Mouse (Mus musculus): ENCODE measurements around the gene Mesp1. TPM values are rescaled to one million over a fixed set of nuclear protein-coding genes. Genes with fewer than 3 reads are reported as not detected.

Mesp1 gene
- polyA plus RNA-seq, 2 experiments, result 0.02 TPM; not detected in 1

DNA sequence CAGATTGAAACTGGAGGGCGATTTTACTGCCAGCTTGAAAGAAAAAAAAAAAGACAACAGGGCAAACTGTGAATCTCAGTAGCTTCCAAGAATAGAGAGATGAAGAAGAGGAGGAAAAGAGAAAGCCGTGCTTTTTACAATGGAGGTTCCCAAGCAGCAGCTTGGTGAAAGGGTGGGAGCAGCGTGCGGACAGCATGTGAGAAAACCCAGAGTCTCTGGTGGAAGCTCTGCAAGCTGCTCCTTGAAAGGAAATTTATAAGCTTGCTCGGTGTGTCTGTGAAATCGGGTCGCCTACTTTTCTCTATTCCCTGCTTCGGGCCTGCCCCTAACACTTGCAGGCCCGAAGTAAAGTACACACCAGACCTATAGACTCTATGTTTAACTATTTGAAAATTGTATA lies 49.5 kb downstream of the Mesp1 start:
- H3K9me3 ChIP-seq (ENCODE audit: control insufficient read depth, low read length), result no peaks in the 10 kb centered on the region
- DNase-seq (ENCODE audit: low read depth in 3 of 3, low spot score in 3 of 3), result no peak
- H3K27me3 ChIP-seq (ENCODE audit: control insufficient read depth, insufficient read depth, low read length), result no peaks in the 10 kb centered on the region
- 73% methylated on average over 9 of the region's 9 CpGs for WGBS (ENCODE audit: insufficient replicate concordance)
- H3K9ac ChIP-seq (replicated peaks), result no peak overlapping the region
- H3K27ac ChIP-seq, result no peak overlapping the region
- H3K4me2 ChIP-seq (ENCODE audit: low read depth), result no peak overlapping the region
- TF ChIP-seq EP300 (IDR thresholded peaks at IDR 0.05; ENCODE audit: low read depth), result no peak
- TF ChIP-seq CTCF (IDR thresholded peaks at IDR 0.05; ENCODE audit: low read depth), result no peak
- no peaks in the 10 kb centered on the region for H3K36me3 ChIP-seq (replicated peaks; ENCODE audit: control insufficient read depth, insufficient read depth, low read depth)
- H3K4me3 ChIP-seq (ENCODE audit: insufficient read depth in 1 of 2, low read depth in 2 of 2, low read length in 2 of 2), result no peak overlapping the region
- H3K4me1 ChIP-seq (replicated peaks; ENCODE audit: control insufficient read depth in 2 of 2, insufficient read depth in 2 of 2, low read length in 1 of 2), result peaks cover 3 to 6% of the 10 kb centered on the region in 2 experiments; a peak in 2 of 4 replicates
- no peak for ATAC-seq (ENCODE audit: insufficient read depth)

- H3K4me1 ChIP-seq (replicated peaks; ENCODE audit: control insufficient read depth in 2 of 2, insufficient read depth in 2 of 2, low read length in 1 of 2), result peaks cover 3 to 6% of the 10 kb centered on the region in 2 experiments; a peak in 2 of 4 replicates
- WGBS (ENCODE audit: insufficient replicate concordance), result 3% methylated on average over 46 of the region's 46 CpGs
- no peak within 1 kb of the TSS for H3K27ac ChIP-seq
Observed at GRCm38 (mm10) chr7:79742659-79743536, 50.7 kb downstream of the Mesp1 start, which contains the start of the genes Pex11a and Wdr93. TSS of gene Pex11a (minus strand) at chr7:79743131. TSS of gene Wdr93 (plus strand) at chr7:79743163.

DNA sequence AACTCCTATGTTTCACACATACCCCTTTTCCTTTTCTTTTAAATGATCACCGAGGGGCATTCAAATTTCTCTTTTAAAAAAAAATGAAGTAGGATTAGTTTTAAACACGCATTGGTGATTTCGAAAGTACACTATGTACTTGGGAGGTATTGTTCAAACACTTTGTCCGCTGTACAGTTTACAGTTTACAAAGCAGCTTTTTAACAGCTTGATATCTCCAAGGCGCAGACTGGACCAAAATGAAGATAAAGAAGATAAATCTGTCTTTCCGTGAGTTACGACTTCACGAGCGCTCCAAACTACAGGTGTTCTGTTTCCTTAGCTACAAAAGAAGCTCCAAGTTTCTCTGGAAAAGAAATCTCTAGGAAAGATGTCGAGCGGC lies 51.3 kb downstream of the Mesp1 start:
- peak overlapping the region; percentile 2 for H3K9ac ChIP-seq (replicated peaks)
- H3K36me3 ChIP-seq (replicated peaks; ENCODE audit: control insufficient read depth, insufficient read depth, low read depth), result no peaks in the 10 kb centered on the region
- 9% methylated on average over 11 of the region's 11 CpGs for WGBS (ENCODE audit: insufficient replicate concordance)
- no peaks in the 10 kb centered on the region for H3K27me3 ChIP-seq (ENCODE audit: control insufficient read depth, insufficient read depth, low read length)
- H3K9me3 ChIP-seq (ENCODE audit: control insufficient read depth, low read length), result no peaks in the 10 kb centered on the region
- peak overlapping the region; percentile 70 for H3K4me2 ChIP-seq (ENCODE audit: low read depth)
- H3K27ac ChIP-seq, result no peak overlapping the region
- peaks cover 3 to 6% of the 10 kb centered on the region in 2 experiments; a peak in 2 of 4 replicates for H3K4me1 ChIP-seq (replicated peaks; ENCODE audit: control insufficient read depth in 2 of 2, insufficient read depth in 2 of 2, low read length in 1 of 2)
- DNase-seq (ENCODE audit: low read depth in 3 of 3, low spot score in 3 of 3) (peak in 1 of 3 experiments; percentile 14), ATAC-seq (ENCODE audit: insufficient read depth) (no peak)
- H3K4me3 ChIP-seq (ENCODE audit: insufficient read depth in 1 of 2, low read depth in 2 of 2, low read length in 2 of 2), result peak overlapping the region; percentile 51 to 60
- TF ChIP-seq CTCF (IDR thresholded peaks at IDR 0.05; ENCODE audit: low read depth) (no peak), EP300 (IDR thresholded peaks at IDR 0.05; ENCODE audit: low read depth) (no peak; the same call in 1 of the 2 replicates)

More at GRCm38 (mm10) chr7:79742659-79743536, 50.7 kb downstream of the Mesp1 start, which contains the start of the genes Pex11a and Wdr93:
- no peaks in the 10 kb centered on the region for H3K36me3 ChIP-seq (replicated peaks; ENCODE audit: control insufficient read depth, insufficient read depth, low read depth)
- DNase-seq (ENCODE audit: low read depth in 3 of 3, low spot score in 3 of 3) (peak; percentile 44 to 55 (median 45)), ATAC-seq (ENCODE audit: insufficient read depth) (peak; percentile 48; the same call in 1 of the 2 replicates)
- no peak for TF ChIP-seq CTCF (IDR thresholded peaks at IDR 0.05; ENCODE audit: low read depth)
- TF ChIP-seq EP300 (IDR thresholded peaks at IDR 0.05; ENCODE audit: low read depth), result no peak
- no peaks in the 10 kb centered on the region for H3K27me3 ChIP-seq (ENCODE audit: control insufficient read depth, insufficient read depth, low read length)
- peak within 1 kb of the TSS; percentile 70 for H3K4me2 ChIP-seq (ENCODE audit: low read depth)
- H3K4me3 ChIP-seq (ENCODE audit: insufficient read depth in 1 of 2, low read depth in 2 of 2, low read length in 2 of 2), result peak within 1 kb of the TSS; percentile 51 to 60
- H3K9ac ChIP-seq (replicated peaks), result peak within 1 kb of the TSS; percentile 2
- H3K9me3 ChIP-seq (ENCODE audit: control insufficient read depth, low read length), result no peaks in the 10 kb centered on the region

Other genes with a start within 250 kb of the Mesp1 start
- gene Rhcg, start 176.1 kb downstream of the Mesp1 start, polyA plus RNA-seq (2012; rRNA removed), result 0.03 TPM in 2 replicates
- gene Rhcg, start 176.1 kb downstream of the Mesp1 start, polyA plus RNA-seq (2014; fragmentation: Nextera tagmentation; extraction: Ambion mirVana), result not detected in 2 replicates
- gene Ticrr, start 133.6 kb downstream of the Mesp1 start, polyA plus RNA-seq (2012; rRNA removed), result 3.4 and 3.6 TPM in 2 replicates
- gene Ticrr, start 133.6 kb downstream of the Mesp1 start, polyA plus RNA-seq (2014; fragmentation: Nextera tagmentation; extraction: Ambion mirVana), result 6.0 and 6.9 TPM in 2 replicates
- gene Kif7, start 78.1 kb downstream of the Mesp1 start, polyA plus RNA-seq (2012; rRNA removed), result 0.23 and 0.56 TPM in 2 replicates
- gene Kif7, start 78.1 kb downstream of the Mesp1 start, polyA plus RNA-seq (2014; fragmentation: Nextera tagmentation; extraction: Ambion mirVana), result 0.14 and 0.15 TPM in 2 replicates
- not detected in 2 replicates for gene Plin1, start 60.9 kb downstream of the Mesp1 start, polyA plus RNA-seq (2012; rRNA removed)
- not detected in 2 replicates for gene Plin1, start 60.9 kb downstream of the Mesp1 start, polyA plus RNA-seq (2014; fragmentation: Nextera tagmentation; extraction: Ambion mirVana)
- 0.81 and 1.1 TPM in 2 replicates for gene Pex11a, start 50.7 kb downstream of the Mesp1 start, polyA plus RNA-seq (2012; rRNA removed)
- gene Pex11a, start 50.7 kb downstream of the Mesp1 start, polyA plus RNA-seq (2014; fragmentation: Nextera tagmentation; extraction: Ambion mirVana), result 1.5 and 2.3 TPM in 2 replicates
- gene Wdr93, start 50.6 kb downstream of the Mesp1 start, polyA plus RNA-seq (2012; rRNA removed), result 0.03 and 0.04 TPM in 2 replicates
- gene Wdr93, start 50.6 kb downstream of the Mesp1 start, polyA plus RNA-seq (2014; fragmentation: Nextera tagmentation; extraction: Ambion mirVana), result 0.08 and 0.14 TPM in 2 replicates
- 0.04 TPM in 1 of 2 replicates, not detected in the other for gene Mesp2, start 16.9 kb upstream of the Mesp1 start, polyA plus RNA-seq (2012; rRNA removed)
- gene Mesp2, start 16.9 kb upstream of the Mesp1 start, polyA plus RNA-seq (2014; fragmentation: Nextera tagmentation; extraction: Ambion mirVana), result 0.06 TPM in 1 of 2 replicates, not detected in the other
- gene Anpep, start 67.3 kb upstream of the Mesp1 start, polyA plus RNA-seq (2012; rRNA removed), result 16.1 and 16.9 TPM in 2 replicates
- gene Anpep, start 67.3 kb upstream of the Mesp1 start, polyA plus RNA-seq (2014; fragmentation: Nextera tagmentation; extraction: Ambion mirVana), result 14.9 and 18.1 TPM in 2 replicates
- gene Ap3s2, start 126.9 kb upstream of the Mesp1 start, polyA plus RNA-seq (2012; rRNA removed), result 4.9 and 5.6 TPM in 2 replicates
- 10.5 and 12.2 TPM in 2 replicates for gene Ap3s2, start 126.9 kb upstream of the Mesp1 start, polyA plus RNA-seq (2014; fragmentation: Nextera tagmentation; extraction: Ambion mirVana)
- 1.9 TPM in 2 replicates for gene Arpin, start 141.6 kb upstream of the Mesp1 start, polyA plus RNA-seq (2012; rRNA removed)
- 3.1 and 4.1 TPM in 2 replicates for gene Arpin, start 141.6 kb upstream of the Mesp1 start, polyA plus RNA-seq (2014; fragmentation: Nextera tagmentation; extraction: Ambion mirVana)
- gene Zfp710, start 231.0 kb upstream of the Mesp1 start, polyA plus RNA-seq (2012; rRNA removed), result 5.9 and 6.5 TPM in 2 replicates
- gene Zfp710, start 231.0 kb upstream of the Mesp1 start, polyA plus RNA-seq (2014; fragmentation: Nextera tagmentation; extraction: Ambion mirVana), result 3.7 and 4.0 TPM in 2 replicates

Measured in liver, embryonic 14.5 days (tissue).